ENCODE assay signal across 15 mouse cellular contexts in the genomic region with DNA sequence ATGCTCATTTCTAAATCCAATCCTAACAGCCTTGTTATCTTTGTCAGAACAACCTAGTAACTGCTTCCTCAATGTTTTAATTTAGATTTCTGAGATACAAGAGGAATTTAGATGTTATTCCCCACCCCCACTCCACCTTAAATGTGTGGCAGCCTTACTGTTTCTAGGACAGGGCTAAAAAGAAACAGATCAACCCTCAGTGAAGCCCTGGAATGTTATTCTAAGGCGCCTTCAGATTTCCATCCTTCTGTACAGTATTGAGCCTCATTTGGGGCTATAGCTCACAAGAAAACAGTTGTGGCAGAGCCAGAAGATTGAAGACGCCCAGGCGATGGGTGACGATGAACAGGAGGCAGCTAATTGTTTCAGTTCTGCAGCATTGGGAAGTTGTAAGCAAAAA.
"Had no signal": no experiment of that assay in that cellular context is flagged by ENCODE, and none has a peak within 500 bp of the region (broad histone marks: within the 10 kb centered on the region; RNA-seq: fewer than 3 reads in every experiment).

No protein-coding gene starts in this region.

- H3K9me3 ChIP-seq: limb, embryonic 13.5 days; megakaryocyte, embryonic 14.5 days; midbrain, embryonic 12.5 days; neural tube, embryonic 13.5 days; stomach, embryonic 15.5 days had no signal

- H3K27ac ChIP-seq: limb, embryonic 13.5 days; liver, embryonic 14.5 days; midbrain, embryonic 12.5 days; neural tube, embryonic 13.5 days had no signal

- DNase-seq: kidney, adult 8-10 months; kidney, postnatal 25 days; layer of hippocampus, postnatal 36 days; left cerebral cortex, postnatal 4 days; lung, adult 18-20 months; right cerebral cortex, postnatal 14 days; thymus, adult 2 months; thymus, postnatal 25 days had no signal

- H3K9ac ChIP-seq: limb, embryonic 13.5 days; liver, embryonic 14.5 days; midbrain, embryonic 12.5 days; neural tube, embryonic 13.5 days; stomach, embryonic 15.5 days had no signal

- H3K36me3 ChIP-seq: limb, embryonic 13.5 days; midbrain, embryonic 12.5 days; neural tube, embryonic 13.5 days; stomach, embryonic 15.5 days had no signal

- H3K4me2 ChIP-seq: limb, embryonic 13.5 days; midbrain, embryonic 12.5 days; neural tube, embryonic 13.5 days; stomach, embryonic 15.5 days had no signal

- H3K27me3 ChIP-seq: limb, embryonic 13.5 days; megakaryocyte, embryonic 14.5 days; midbrain, embryonic 12.5 days; neural tube, embryonic 13.5 days; stomach, embryonic 15.5 days had no signal

- ATAC-seq: midbrain, embryonic 16.5 days had no signal

- H3K4me3 ChIP-seq: limb, embryonic 13.5 days; megakaryocyte, embryonic 14.5 days; midbrain, embryonic 12.5 days; neural tube, embryonic 13.5 days; stomach, embryonic 15.5 days had no signal

- H3K4me1 ChIP-seq: limb, embryonic 13.5 days; megakaryocyte, embryonic 14.5 days; midbrain, embryonic 12.5 days; neural tube, embryonic 13.5 days; stomach, embryonic 15.5 days had no signal
